Mouse (Mus musculus): ENCODE measurements around the gene Themis.

- TF ChIP-seq CTCF (IDR thresholded peaks at IDR 0.05; ENCODE audit: borderline replicate concordance, extremely low read depth, insufficient read depth, insufficient read length): no peak
- no peak for TF ChIP-seq POLR2A (IDR thresholded peaks at IDR 0.05; ENCODE audit: borderline replicate concordance, extremely low read depth, insufficient read depth, insufficient read length, poor library complexity, severe bottlenecking)
Observed at GRCm38 (mm10) chr10:28721828-28722227, 53.7 kb downstream of the Themis start.

All from brain, embryonic 14.5 days (tissue).